Mouse (Mus musculus) kidney, postnatal 25 days (tissue): ENCODE data around the gene Spata33.
"Not testable (repeated sequence)": the region's sequence is repeated elsewhere in the genome, so short reads cannot be mapped to it uniquely, and the experiment has no call there.

Experiments used
- DNase-seq, 2 experiments: peaks; one replicate each; pipeline ENCODE4 v3.0.0; 2021; ENCODE audit warnings: mixed read lengths in 2 of 2

The Spata33 gene

GRCm38 (mm10) chr8:123212321-123213117 is at the start of gene Spata33, which contains the start of gene Chmp1a:
Gene Spata33 (plus strand): TSS chr8:123212832.
Gene Chmp1a (minus strand): TSS chr8:123212763.
- peak; percentile 96 to 98 for DNase-seq

GRCm38 (mm10) chr8:123181391-123181790 is 31.2 kb upstream of the Spata33 start:
- peak; percentile 81 to 91 for DNase-seq

- peak; percentile 66 to 82 for DNase-seq
Observed at GRCm38 (mm10) chr8:123185566-123186409, 26.8 kb upstream of the Spata33 start, which contains the start of gene Dpep1. Gene Dpep1 (plus strand): TSS chr8:123186242.

- no peak for DNase-seq
Observed at GRCm38 (mm10) chr8:123188006-123188405, 24.6 kb upstream of the Spata33 start.

DNA sequence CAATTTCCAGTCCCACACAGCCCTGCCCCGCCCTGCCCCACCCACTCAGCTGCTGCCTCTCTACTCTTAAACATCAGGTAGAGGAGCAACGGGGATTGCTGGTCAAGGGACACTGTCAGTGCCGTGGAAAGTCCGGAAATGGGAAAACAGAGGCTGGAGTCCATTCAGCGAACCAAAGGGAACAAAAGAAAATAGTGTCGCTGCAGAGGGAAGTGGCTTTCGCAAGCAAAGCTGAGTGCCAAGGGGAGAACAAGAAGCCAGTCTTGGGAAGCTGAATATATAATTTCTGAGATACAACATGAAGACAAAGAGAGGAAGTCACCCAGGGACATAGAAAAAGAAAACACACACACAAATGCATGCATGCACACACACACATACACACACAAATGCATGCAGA is 23.8 kb upstream of the Spata33 start:
- DNase-seq = peak in 1 of 2 experiments; percentile 33

- peak; percentile 87 for DNase-seq
Observed at GRCm38 (mm10) chr8:123190678-123191077, 22.0 kb upstream of the Spata33 start.

- DNase-seq = peak in 1 of 2 experiments; percentile 27
Observed at GRCm38 (mm10) chr8:123191908-123192307, 20.7 kb upstream of the Spata33 start.

- peak; percentile 38 to 62 for DNase-seq
Observed at GRCm38 (mm10) chr8:123193771-123194170, 18.9 kb upstream of the Spata33 start.

DNA sequence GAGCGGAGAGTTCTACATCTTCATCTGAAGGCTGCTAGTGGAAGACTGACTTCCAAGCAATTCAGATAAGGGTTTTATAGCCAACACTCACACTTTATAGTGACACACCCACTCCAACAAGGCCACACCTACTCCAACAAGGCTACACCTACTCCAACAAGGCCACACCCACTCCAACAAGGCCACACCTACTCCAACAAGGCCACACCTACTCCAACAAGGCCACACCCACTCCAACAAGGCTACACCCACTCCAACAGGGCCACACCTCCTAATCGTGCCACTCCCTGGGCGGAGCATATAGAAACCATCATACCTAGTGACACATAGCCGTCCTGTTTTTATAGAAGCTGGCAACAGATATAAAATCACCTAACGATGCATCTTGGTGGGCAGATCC is 15.6 kb upstream of the Spata33 start:
- DNase-seq = not testable (repeated sequence)

DNA sequence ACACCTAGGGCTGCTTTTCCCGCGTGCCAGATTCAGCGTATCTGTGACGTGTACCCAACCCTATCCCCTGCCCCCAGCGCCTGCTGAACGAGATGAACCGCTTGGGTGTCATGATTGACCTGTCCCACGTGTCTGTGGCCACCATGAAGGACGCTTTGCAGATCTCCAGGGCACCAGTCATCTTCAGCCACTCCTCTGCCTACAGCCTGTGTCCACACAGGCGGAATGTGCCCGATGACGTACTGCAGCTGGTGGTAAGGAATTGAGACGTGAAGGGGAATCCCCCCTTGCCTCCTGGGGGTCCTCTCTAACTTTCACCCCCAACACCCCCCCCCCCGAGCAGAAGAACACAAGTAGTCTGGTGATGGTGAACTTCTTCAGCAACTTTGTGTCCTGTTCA is 12.8 kb upstream of the Spata33 start:
- DNase-seq = peak in 1 of 2 experiments; percentile 35

DNA sequence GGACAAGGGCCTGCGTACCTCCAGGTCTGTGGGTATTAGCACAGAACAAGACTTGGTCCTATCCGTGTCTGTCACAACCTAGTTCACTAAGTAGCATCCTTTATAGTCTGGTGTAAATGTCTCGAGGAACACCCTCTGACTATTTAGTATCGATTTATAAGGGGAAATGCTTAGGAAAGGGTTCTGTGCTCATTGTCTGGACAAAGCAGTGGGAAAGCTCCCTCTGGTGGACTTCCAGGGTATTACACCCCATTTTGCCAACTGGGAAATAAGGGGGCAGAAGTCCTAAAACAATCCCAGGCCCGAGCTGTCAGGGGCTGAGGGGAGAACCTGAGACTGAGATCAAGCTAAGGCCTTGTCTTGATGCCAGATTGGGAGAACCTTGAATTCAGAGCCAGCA is 10.3 kb upstream of the Spata33 start:
- DNase-seq = peak in 1 of 2 experiments; percentile 84

DNA sequence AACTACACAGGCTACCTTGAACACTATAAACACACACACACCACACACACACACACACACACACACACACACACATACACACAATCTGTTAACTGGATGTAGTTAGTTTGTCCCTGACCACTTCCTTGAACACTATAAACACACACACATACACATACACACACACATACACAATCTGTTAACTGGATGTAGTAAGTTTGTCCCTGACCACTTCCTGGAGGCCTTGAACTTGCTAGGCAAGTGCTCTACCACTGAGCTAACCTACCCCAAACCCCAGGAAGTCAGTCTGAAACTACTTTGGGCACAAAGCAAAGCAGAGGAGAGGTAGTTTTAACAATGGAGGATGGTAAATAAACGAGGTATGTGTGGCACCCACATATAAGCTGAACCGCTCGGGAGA is 9.1 kb upstream of the Spata33 start:
- no peak for DNase-seq

- no peak for DNase-seq
Observed at GRCm38 (mm10) chr8:123211876-123212275, 756 bp upstream of the Spata33 start.

DNA sequence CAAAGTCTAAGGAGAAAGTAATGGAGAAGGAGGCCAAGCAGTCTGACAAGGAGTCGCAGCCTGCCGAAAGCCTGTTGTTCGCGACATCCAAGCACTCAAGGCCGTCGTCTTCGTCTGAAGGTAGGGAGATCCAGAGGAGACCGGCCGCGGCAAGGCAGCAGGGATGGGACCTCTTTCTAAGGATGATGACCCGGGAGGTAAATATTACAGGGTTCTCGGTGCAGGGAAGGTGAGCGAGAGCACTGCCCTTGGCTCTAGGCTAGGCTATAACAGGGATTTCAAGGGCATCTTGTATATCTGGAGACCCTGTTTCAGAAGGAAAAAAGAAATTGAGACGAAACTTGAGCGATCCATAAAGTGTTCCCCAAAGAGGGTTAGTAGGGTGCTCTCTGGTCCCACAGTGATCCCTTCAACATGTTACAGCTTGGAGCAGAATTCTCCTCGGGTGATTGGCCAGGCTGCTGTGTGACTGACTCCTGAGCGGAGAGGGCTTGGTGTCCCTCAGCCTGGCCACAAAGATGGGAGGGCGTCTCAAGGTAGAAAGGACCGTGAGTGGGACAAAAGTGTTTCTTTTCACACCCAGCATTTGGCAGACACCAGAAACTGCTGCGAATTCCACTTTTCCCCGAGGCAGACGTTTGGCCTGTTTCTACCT is 613 bp downstream of the Spata33 start:
- no peak for DNase-seq

- DNase-seq = no peak
Observed at GRCm38 (mm10) chr8:123215430-123215829, 2.8 kb downstream of the Spata33 start.

DNA sequence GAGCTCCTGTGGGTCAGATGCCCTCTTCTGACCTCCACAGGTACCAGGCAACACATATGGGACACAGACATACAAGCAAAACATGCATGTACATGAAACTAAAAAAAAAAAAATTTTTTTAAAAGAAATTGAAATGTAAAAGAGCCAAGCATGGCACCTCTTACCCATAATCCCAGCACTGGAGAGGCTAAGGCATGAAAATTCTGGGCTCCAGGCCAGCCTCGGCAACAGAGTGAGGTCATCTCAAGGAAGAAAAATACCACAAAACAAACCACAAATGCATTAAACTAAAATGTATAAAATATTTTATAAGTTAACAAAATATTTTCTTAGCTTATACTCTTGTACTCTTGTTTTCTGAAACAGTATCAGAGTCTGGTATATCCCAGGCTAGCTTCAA is 8.3 kb downstream of the Spata33 start:
- no peak for DNase-seq

GRCm38 (mm10) chr8:123224278-123225266 is 11.9 kb downstream of the Spata33 start, which contains the start of gene Cdk10:
Gene Cdk10 (plus strand): TSS chr8:123224842.
- DNase-seq = peak; percentile 96 to 97

DNA sequence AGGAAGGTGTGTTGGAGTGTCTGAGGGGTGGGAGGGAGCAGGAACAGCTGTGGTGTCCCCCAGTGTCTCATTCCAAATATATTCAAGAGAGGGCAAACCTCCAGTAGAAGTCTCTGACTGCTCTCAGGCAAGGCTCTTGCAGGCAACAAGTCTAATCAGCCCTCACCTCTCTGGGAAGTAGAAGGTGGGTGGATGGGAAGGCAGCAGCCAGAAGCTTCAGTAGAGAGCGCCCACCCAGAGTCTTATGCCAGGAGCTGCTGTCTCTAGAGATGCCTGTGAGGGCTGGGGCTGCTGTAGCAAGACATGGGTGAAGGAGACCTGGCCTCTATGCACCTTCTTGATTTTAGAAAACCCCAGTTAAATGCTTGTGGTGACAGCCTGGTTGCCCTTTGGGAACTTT is 15.8 kb downstream of the Spata33 start:
- no peak for DNase-seq

GRCm38 (mm10) chr8:123230326-123230725 is 17.7 kb downstream of the Spata33 start:
- peak in 1 of 2 experiments; percentile 32 for DNase-seq

DNA sequence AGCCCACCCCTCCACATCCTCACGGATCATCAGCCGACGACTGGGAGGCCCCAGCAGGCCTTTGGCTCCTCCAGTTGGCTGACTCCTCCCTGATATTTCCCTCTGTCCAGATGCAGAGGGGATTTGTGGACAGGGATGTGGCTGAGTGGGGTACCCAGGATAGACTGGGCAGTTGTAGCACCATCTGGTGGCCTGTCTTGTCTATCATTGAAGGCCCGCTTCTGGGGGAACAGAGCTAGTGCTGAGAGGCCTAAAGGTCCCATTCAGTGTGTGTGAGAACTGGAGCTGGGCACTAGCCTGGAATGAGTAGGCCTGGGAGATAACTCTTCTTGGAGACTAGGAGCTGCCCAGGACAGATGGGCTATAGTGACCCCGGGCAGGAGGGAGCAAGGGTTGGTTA is 19.1 kb downstream of the Spata33 start:
- DNase-seq = peak; percentile 24 to 51

DNA sequence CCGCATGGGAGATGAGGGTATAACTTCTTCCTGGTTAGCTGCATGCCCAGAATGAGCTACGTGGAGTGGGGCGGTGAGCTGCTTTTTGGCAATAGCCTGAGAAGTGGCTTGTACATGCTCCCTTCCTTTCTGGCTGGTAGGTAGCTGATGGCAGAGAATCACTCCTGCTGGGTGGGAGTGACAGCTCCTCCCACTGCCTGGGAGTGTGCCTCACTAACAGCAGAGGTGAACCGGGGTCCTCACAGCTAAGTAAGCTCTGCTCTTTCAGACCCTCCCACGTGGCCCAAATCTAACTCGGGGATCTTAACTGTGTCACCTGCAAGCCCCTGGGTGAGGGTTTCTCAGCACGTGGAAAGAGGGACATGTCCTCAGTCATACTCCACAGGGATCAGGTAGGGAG is 19.9 kb downstream of the Spata33 start:
- DNase-seq = peak in 1 of 2 experiments; percentile 30

DNA sequence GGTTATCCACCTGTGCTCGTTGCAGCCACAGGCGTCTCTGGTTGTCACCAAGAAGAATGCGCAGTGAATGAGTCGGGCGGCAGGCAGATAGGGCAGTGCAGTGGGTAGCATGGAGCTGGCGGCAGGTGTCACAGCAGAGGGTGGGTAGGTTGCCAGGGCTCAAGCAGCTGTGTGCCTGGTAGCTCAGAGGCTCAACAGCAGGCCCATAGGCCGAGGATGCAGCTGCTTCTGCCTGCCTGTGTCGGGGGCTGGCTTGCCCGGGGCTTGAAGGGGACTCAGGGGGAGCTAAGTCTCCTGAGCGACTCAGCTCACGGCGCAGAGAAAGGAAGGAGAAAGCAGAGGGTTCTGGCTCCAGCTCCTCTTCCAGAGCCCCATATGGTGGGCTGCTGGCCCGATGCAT is 20.7 kb downstream of the Spata33 start:
- no peak for DNase-seq
